Mouse (Mus musculus) thymus, postnatal 14 days (tissue): Measurements from ENCODE around the gene Hivep1.
A peak's percentile ranks its signal among the peaks of the same experiment; 100 is the strongest.

Experiments
- DNase-seq: peaks from one replicate; pipeline ENCODE4 v3.0.0; 2021

Gene Hivep1

GRCm38 (mm10) chr13:42051961-42052695 lies at the start of gene Hivep1:
Hivep1 (plus strand) TSS chr13:42052021.
- DNase-seq = peak; percentile 66

GRCm38 (mm10) chr13:42015484-42016045 lies 36.3 kb upstream of the Hivep1 start:
- no peak for DNase-seq

GRCm38 (mm10) chr13:42016218-42016617 lies 35.6 kb upstream of the Hivep1 start:
- no peak for DNase-seq

- peak; percentile 30 for DNase-seq
Observed at GRCm38 (mm10) chr13:42018356-42018755, 33.5 kb upstream of the Hivep1 start.

GRCm38 (mm10) chr13:42041203-42041602 lies 10.6 kb upstream of the Hivep1 start:
- no peak for DNase-seq

- DNase-seq = no peak
Observed at GRCm38 (mm10) chr13:42043431-42043830, 8.4 kb upstream of the Hivep1 start.

GRCm38 (mm10) chr13:42048991-42049773 lies 2.6 kb upstream of the Hivep1 start:
- peak; percentile 78 for DNase-seq

GRCm38 (mm10) chr13:42049774-42050125 lies 2.1 kb upstream of the Hivep1 start:
- no peak for DNase-seq

- peak; percentile 25 for DNase-seq
Observed at GRCm38 (mm10) chr13:42050160-42050559, 1.7 kb upstream of the Hivep1 start.

- no peak for DNase-seq
Observed at GRCm38 (mm10) chr13:42050880-42051201, 980 bp upstream of the Hivep1 start.

- DNase-seq = peak; percentile 100
Observed at GRCm38 (mm10) chr13:42051202-42051906, 467 bp upstream of the Hivep1 start.

- DNase-seq = peak; percentile 79
Observed at GRCm38 (mm10) chr13:42052696-42053541, 1.1 kb downstream of the Hivep1 start.

GRCm38 (mm10) chr13:42053656-42054055 lies 1.8 kb downstream of the Hivep1 start:
- no peak for DNase-seq

GRCm38 (mm10) chr13:42054138-42054537 lies 2.3 kb downstream of the Hivep1 start:
- DNase-seq = no peak

- no peak for DNase-seq
Observed at GRCm38 (mm10) chr13:42056712-42057332, 5.0 kb downstream of the Hivep1 start.

GRCm38 (mm10) chr13:42060846-42061630 lies 9.2 kb downstream of the Hivep1 start:
- peak; percentile 74 for DNase-seq

- no peak for DNase-seq
Observed at GRCm38 (mm10) chr13:42064257-42064656, 12.4 kb downstream of the Hivep1 start.

GRCm38 (mm10) chr13:42070236-42070635 lies 18.4 kb downstream of the Hivep1 start:
- no peak for DNase-seq

- DNase-seq = no peak
Observed at GRCm38 (mm10) chr13:42071011-42071410, 19.2 kb downstream of the Hivep1 start.

GRCm38 (mm10) chr13:42073285-42073684 lies 21.5 kb downstream of the Hivep1 start:
- no peak for DNase-seq

GRCm38 (mm10) chr13:42075546-42075945 lies 23.7 kb downstream of the Hivep1 start:
- no peak for DNase-seq
